Mouse (Mus musculus): ENCODE data around the gene Nedd1.

- no peak for TF ChIP-seq POLR2A (IDR thresholded peaks at IDR 0.05; ENCODE audit: extremely low read depth, insufficient read depth, low read length)
- TF ChIP-seq CTCF (IDR thresholded peaks at IDR 0.05; ENCODE audit: low read depth, low read length): no peak
Observed at GRCm38 (mm10) chr10:92728723-92729122, 6.5 kb upstream of the Nedd1 start.

Data from liver, adult 2 months (tissue).